Mouse (Mus musculus) right cerebral cortex, postnatal 36 days (tissue): ENCODE data around the gene Rad51b.
A peak's percentile ranks its signal among the peaks of the same experiment; 100 is the strongest.

Source experiments
- DNase-seq, 2 experiments: peaks; one replicate each; pipeline ENCODE4 v3.0.0; 2022; ENCODE audit warnings: low spot score in 2 of 2, mixed read lengths in 1 of 2

The Rad51b gene

GRCm38 (mm10) chr12:79648812-79649700 is 352.0 kb downstream of the Rad51b start:
- no peak for DNase-seq

- DNase-seq = no peak
Observed at GRCm38 (mm10) chr12:79649796-79650195, 352.7 kb downstream of the Rad51b start.

GRCm38 (mm10) chr12:79655138-79655537 is 358.1 kb downstream of the Rad51b start:
- DNase-seq = no peak

- no peak for DNase-seq
Observed at GRCm38 (mm10) chr12:79658861-79659260, 361.8 kb downstream of the Rad51b start.

GRCm38 (mm10) chr12:79661270-79661669 is 364.2 kb downstream of the Rad51b start:
- no peak for DNase-seq

GRCm38 (mm10) chr12:79663131-79663892 is 366.2 kb downstream of the Rad51b start:
- peak; percentile 24 to 51 for DNase-seq

GRCm38 (mm10) chr12:79663893-79664574 is 367.0 kb downstream of the Rad51b start:
- DNase-seq = no peak

- DNase-seq = no peak
Observed at GRCm38 (mm10) chr12:79674846-79675439, 377.9 kb downstream of the Rad51b start.

GRCm38 (mm10) chr12:79675440-79676176 is 378.5 kb downstream of the Rad51b start:
- DNase-seq = no peak

- no peak for DNase-seq
Observed at GRCm38 (mm10) chr12:79676251-79676650, 379.2 kb downstream of the Rad51b start.

GRCm38 (mm10) chr12:79676896-79677295 is 379.8 kb downstream of the Rad51b start:
- no peak for DNase-seq

GRCm38 (mm10) chr12:79679251-79679901 is 382.3 kb downstream of the Rad51b start:
- DNase-seq = no peak

- DNase-seq = peak in 1 of 2 experiments; percentile 4
Observed at GRCm38 (mm10) chr12:79679941-79680697, 383.0 kb downstream of the Rad51b start.

GRCm38 (mm10) chr12:79680698-79681072 is 383.6 kb downstream of the Rad51b start:
- DNase-seq = no peak

GRCm38 (mm10) chr12:79681571-79681970 is 384.5 kb downstream of the Rad51b start:
- no peak for DNase-seq

GRCm38 (mm10) chr12:79683350-79683749 is 386.3 kb downstream of the Rad51b start:
- no peak for DNase-seq

- DNase-seq = no peak
Observed at GRCm38 (mm10) chr12:79683759-79684158, 386.7 kb downstream of the Rad51b start.

GRCm38 (mm10) chr12:79684338-79684737 is 387.3 kb downstream of the Rad51b start:
- DNase-seq = no peak

- DNase-seq = no peak
Observed at GRCm38 (mm10) chr12:79686594-79687325, 389.7 kb downstream of the Rad51b start.
